Mouse (Mus musculus) forebrain, embryonic 11.5 days (tissue): ENCODE results near the gene Ggt6. TPM values are rescaled to one million over a fixed set of nuclear protein-coding genes. Genes with fewer than 3 reads are reported as not detected.

ENCODE experiments used
- ATAC-seq: fragments of 200-750 bp; cut with Nextera tagmentation; replicated peaks from 2 replicates; pipeline ENCODE4 v1.8.0; 2017; ENCODE audit warnings: moderate TSS enrichment; ENCODE audit not compliant: low FRiP score
- DNase-seq: peaks from one replicate; pipeline ENCODE4 v3.0.0-alpha.2; 2017; ENCODE audit warnings: low spot score
- H3K27ac ChIP-seq: fragments of 300-500 bp; sonication (generic); 2 replicates; pipeline ENCODE4 v1.5.1; 2014; ENCODE audit warnings: low read depth, low read length
- H3K27me3 ChIP-seq: fragments of 300-500 bp; sonication (generic); 2 replicates; pipeline ENCODE4 v1.6.1; 2014; ENCODE audit warnings: mild to moderate bottlenecking, low read length, mixed read lengths; ENCODE audit not compliant: control insufficient read depth, insufficient read depth
- H3K36me3 ChIP-seq: fragments of 300-500 bp; sonication (generic); 2 replicates; pipeline ENCODE4 v1.6.1; 2014; ENCODE audit warnings: mild to moderate bottlenecking, low read length, moderate library complexity, mixed read lengths; ENCODE audit not compliant: control insufficient read depth, insufficient read depth
- H3K4me1 ChIP-seq: fragments of 300-500 bp; sonication (generic); replicated peaks from 2 replicates; pipeline ENCODE4 v1.6.1; 2014; ENCODE audit warnings: low read length, mixed read lengths; ENCODE audit not compliant: control insufficient read depth, insufficient read depth
- H3K4me2 ChIP-seq: fragments of 300-500 bp; sonication (generic); 2 replicates; pipeline ENCODE4 v1.6.1; 2014; ENCODE audit warnings: low read depth, mild to moderate bottlenecking, low read length, moderate library complexity, mixed read lengths; ENCODE audit not compliant: severe bottlenecking
- H3K4me3 ChIP-seq: fragments of 300-500 bp; sonication (generic); 2 replicates; pipeline ENCODE4 v1.5.1; 2014; ENCODE audit warnings: low read depth, low read length
- H3K9ac ChIP-seq: fragments of 300-500 bp; sonication (generic); 2 replicates; pipeline ENCODE4 v1.6.1; 2014; ENCODE audit warnings: low read length
- H3K9me3 ChIP-seq: fragments of 300-500 bp; sonication (generic); 2 replicates; pipeline ENCODE4 v1.6.1; 2016; ENCODE audit warnings: low read length, mixed read lengths; ENCODE audit not compliant: control insufficient read depth
- WGBS: fragments of 180-500 bp; shearing (Covaris S2); extraction: QIAGEN DNeasy Blood & Tissue Kit; methylation state at CpG from one replicate; pipeline ENCODE4 v1.1.7; 2014; 5-methylcytosine and 5-hydroxymethylcytosine counted together
- polyA plus RNA-seq: library from polyadenylated mRNA; unstranded; fragments of >200 nt; fragmentation: Nextera tagmentation; extraction: Ambion mirVana; gene quantifications from 2 replicates; pipeline ENCODE4 v1.2.1, GENCODE M21; 2014

Ggt6 gene
- polyA plus RNA-seq, 1 experiment from 2014 or later = not detected

DNA sequence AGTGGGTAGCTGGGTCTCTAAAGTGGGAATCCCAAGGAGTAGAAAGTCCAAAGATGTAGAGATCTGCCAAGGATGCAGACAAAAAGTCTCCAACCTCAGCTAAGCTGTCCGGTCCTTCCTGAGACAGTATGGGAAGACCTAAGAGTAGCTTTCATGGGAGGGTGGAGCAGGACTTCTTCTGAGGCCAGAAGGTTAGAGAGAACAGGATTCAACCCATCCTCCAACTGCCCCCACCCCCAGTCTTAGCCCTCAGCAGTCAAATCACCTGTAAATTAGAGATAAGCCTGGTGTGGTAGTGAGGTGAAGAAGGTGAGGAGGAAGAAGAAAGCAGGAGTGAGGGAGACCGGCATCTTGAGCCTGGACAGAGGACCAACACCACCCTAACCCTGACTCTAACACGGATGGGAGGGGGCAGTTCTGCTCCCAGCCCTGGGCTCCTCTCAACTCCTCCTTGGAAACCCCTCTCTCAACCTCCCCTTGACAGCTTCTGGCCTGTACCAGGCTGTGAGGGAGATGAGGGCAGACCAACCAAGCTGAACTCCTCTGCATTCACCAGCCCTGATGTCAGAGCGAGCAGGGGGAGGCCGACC lies 21.6 kb upstream of the Ggt6 start:
- H3K4me3 ChIP-seq = no peak overlapping the region
- WGBS = 67% methylated on average over 5 of the region's 5 CpGs
- peaks cover 9% of the 10 kb centered on the region for H3K4me1 ChIP-seq
- DNase-seq (no peak), ATAC-seq (no peak)
- no peak overlapping the region for H3K9ac ChIP-seq
- no peaks in the 10 kb centered on the region for H3K9me3 ChIP-seq
- H3K36me3 ChIP-seq = no peaks in the 10 kb centered on the region
- no peaks in the 10 kb centered on the region; the same call in 1 of the 2 replicates for H3K27me3 ChIP-seq
- H3K4me2 ChIP-seq = no peak overlapping the region
- H3K27ac ChIP-seq = no peak overlapping the region

DNA sequence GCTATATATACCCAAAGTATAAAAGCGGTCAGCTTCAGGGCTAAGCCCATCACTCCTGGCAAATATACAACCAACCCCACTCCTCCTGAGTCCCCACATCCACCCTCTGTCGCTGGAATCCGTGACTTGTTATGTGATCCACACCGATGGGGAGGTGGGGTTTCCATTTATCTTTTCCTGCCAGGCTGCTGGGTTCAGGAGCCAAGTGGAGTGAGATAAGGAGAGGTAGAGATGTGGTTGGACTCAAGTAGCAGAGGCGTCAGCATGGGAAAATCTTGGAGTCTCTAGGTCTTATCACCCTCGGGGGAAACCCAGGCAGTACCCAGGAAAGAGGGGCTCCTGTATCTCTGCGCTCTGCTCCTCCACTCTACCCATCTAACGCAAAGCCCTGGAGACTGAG lies 20.2 kb upstream of the Ggt6 start:
- Histone ChIP-seq H3K36me3 (no peaks in the 10 kb centered on the region), H3K27me3 (no peaks in the 10 kb centered on the region; the same call in 1 of the 2 replicates), H3K9ac (no peak overlapping the region), H3K9me3 (no peaks in the 10 kb centered on the region), H3K4me2 (no peak overlapping the region), H3K27ac (no peak overlapping the region), H3K4me3 (no peak overlapping the region), H3K4me1 (peaks cover 7% of the 10 kb centered on the region)
- no peak for ATAC-seq
- WGBS = 90% methylated on average over 8 of the region's 8 CpGs
- DNase-seq = no peak

- H3K27me3 ChIP-seq = no peaks in the 10 kb centered on the region; the same call in 1 of the 2 replicates
- no peaks in the 10 kb centered on the region for H3K36me3 ChIP-seq
- peaks cover 5% of the 10 kb centered on the region for H3K4me1 ChIP-seq
- DNase-seq (no peak), ATAC-seq (no peak)
- 90% methylated on average over 5 of the region's 5 CpGs for WGBS
- H3K4me2 ChIP-seq = no peak overlapping the region
- no peak overlapping the region for H3K4me3 ChIP-seq
- H3K27ac ChIP-seq = no peak overlapping the region
- no peak overlapping the region for H3K9ac ChIP-seq
- no peaks in the 10 kb centered on the region for H3K9me3 ChIP-seq
Observed at GRCm38 (mm10) chr11:72416666-72417065, 18.7 kb upstream of the Ggt6 start.

GRCm38 (mm10) chr11:72417376-72417775 lies 17.9 kb upstream of the Ggt6 start:
- Histone ChIP-seq H3K4me3 (no peak overlapping the region), H3K27ac (no peak overlapping the region), H3K4me2 (no peak overlapping the region), H3K9ac (no peak overlapping the region), H3K9me3 (no peaks in the 10 kb centered on the region), H3K27me3 (no peaks in the 10 kb centered on the region), H3K4me1 (peaks cover 5% of the 10 kb centered on the region), H3K36me3 (no peaks in the 10 kb centered on the region)
- 6% methylated on average over 4 of the region's 4 CpGs for WGBS
- no peak for DNase-seq
- ATAC-seq = no peak; the same call in 1 of the 2 replicates

DNA sequence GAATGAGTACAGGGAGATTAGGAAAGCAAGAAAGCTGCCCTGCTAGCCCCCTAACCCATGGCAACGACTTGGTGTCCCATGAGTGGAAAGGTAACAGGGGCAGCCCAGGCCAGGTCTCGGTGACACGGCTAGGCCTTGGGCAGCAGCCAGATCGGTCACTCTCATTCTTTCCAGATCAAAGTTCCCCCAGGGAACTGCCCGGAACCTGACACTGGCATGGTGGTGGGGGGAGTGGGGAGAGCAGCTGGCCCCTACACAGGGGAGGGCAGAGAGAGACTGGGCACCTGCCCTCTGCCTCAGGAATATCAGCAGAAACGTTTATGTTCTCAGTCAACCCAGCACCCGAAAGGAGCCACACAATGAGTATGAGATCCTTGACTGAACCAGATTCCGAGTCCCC lies 17.1 kb upstream of the Ggt6 start:
- DNase-seq (no peak), ATAC-seq (no peak)
- WGBS = 40% methylated on average over 8 of the region's 8 CpGs
- Histone ChIP-seq H3K4me2 (no peak overlapping the region), H3K27me3 (no peaks in the 10 kb centered on the region), H3K9me3 (no peaks in the 10 kb centered on the region), H3K27ac (no peak overlapping the region), H3K9ac (no peak overlapping the region), H3K4me1 (peaks cover 5% of the 10 kb centered on the region), H3K4me3 (no peak overlapping the region), H3K36me3 (no peaks in the 10 kb centered on the region)

DNA sequence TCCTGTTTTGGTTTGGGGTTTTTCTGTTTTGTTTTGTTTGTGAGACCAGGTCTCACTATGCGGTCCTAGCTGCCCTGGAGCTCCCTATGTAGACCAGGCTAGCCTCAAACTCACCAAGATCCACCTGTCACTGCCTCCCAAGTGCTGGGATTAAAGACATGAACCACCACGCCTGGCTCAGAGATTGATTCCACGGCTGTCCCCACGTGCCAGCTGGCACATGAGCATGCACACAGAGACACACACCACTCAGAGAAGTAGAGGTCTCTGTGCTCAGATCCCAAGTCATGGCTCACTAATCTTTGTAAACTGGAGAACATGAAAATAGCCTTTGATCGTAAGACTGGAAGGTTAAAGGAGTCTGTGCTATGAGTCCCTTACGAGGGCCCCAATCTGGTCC lies 16.3 kb upstream of the Ggt6 start:
- Histone ChIP-seq H3K27me3 (no peaks in the 10 kb centered on the region), H3K36me3 (no peaks in the 10 kb centered on the region), H3K4me1 (peaks cover 5% of the 10 kb centered on the region), H3K27ac (no peak overlapping the region), H3K4me3 (no peak overlapping the region), H3K4me2 (no peak overlapping the region), H3K9me3 (no peaks in the 10 kb centered on the region), H3K9ac (no peak overlapping the region)
- no peak for DNase-seq
- WGBS = 91% methylated on average over 6 of the region's 6 CpGs
- no peak for ATAC-seq

DNA sequence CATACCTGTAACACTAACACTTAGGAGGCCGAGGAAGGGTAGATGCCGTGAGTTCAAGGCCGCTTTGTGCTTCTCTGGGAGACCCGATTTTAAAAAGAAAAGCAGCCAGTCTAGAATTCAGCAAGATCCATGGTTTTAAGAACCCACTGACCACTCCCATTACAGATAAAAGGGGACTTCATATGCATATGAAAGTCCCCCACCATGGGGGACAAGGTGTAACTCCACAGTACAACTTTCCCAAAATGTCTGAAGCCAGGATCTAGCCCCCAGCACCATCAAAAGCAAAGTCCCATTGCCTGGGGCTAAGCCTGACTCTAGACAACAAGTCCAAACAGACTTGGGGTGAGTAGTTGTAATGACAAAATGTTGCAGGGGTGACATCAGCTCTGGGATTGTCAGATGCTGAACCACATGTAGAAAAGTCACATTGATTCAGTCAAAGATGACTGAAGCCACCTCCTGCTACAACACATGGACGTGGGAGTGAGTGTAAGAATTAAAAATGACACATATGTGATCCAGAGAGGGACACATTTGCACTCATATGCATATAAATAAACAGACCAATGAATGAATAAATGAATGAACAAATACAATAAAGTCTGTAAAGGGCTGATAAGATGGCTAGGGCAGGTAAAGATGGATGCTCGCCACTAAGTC lies 14.7 kb upstream of the Ggt6 start:
- WGBS = 88% methylated on average over 6 of the region's 6 CpGs
- Histone ChIP-seq H3K27ac (no peak overlapping the region), H3K9me3 (no peaks in the 10 kb centered on the region; the same call in 1 of the 2 replicates), H3K27me3 (no peaks in the 10 kb centered on the region), H3K9ac (no peak overlapping the region), H3K4me2 (no peak overlapping the region), H3K36me3 (no peaks in the 10 kb centered on the region), H3K4me1 (peaks cover 5% of the 10 kb centered on the region), H3K4me3 (no peak overlapping the region)
- DNase-seq (no peak), ATAC-seq (no peak)

- H3K4me1 ChIP-seq = peaks cover 5% of the 10 kb centered on the region
- no peak for ATAC-seq
- 89% methylated on average over 11 of the region's 11 CpGs for WGBS
- no peak overlapping the region for H3K9ac ChIP-seq
- no peak for DNase-seq
- no peak overlapping the region for H3K4me2 ChIP-seq
- no peaks in the 10 kb centered on the region for H3K36me3 ChIP-seq
- no peak overlapping the region for H3K4me3 ChIP-seq
- H3K27ac ChIP-seq = no peak overlapping the region
- no peaks in the 10 kb centered on the region; the same call in 1 of the 2 replicates for H3K9me3 ChIP-seq
- H3K27me3 ChIP-seq = no peaks in the 10 kb centered on the region
Observed at GRCm38 (mm10) chr11:72421518-72422278, 13.6 kb upstream of the Ggt6 start.
